Mouse (Mus musculus) ES-Bruce4 (cell line): Measurements from ENCODE around the gene Dnajb12. TPM values are rescaled to one million over a fixed set of nuclear protein-coding genes. Genes with fewer than 3 reads are reported as not detected.

Source experiments
- H3K27ac ChIP-seq: 2 replicates; pipeline ENCODE4 v1.5.1; 2012; ENCODE audit warnings: low read length, inconsistent platforms; ENCODE audit not compliant: insufficient read depth
- H3K27me3 ChIP-seq: 2 replicates; pipeline ENCODE4 v1.6.1; 2012; ENCODE audit warnings: mild to moderate bottlenecking, low read length, inconsistent platforms; ENCODE audit not compliant: control insufficient read depth, poor library complexity, insufficient read depth, severe bottlenecking
- H3K36me3 ChIP-seq: 2 replicates; pipeline ENCODE4 v1.6.1; 2012; ENCODE audit warnings: inconsistent platforms, mild to moderate bottlenecking, low read length, moderate library complexity; ENCODE audit not compliant: control insufficient read depth, poor library complexity, insufficient read depth, severe bottlenecking
- H3K4me1 ChIP-seq: one replicate; pipeline ENCODE4 v1.8.1; 2011; ENCODE audit warnings: low read length; ENCODE audit not compliant: control insufficient read depth, insufficient read depth
- H3K4me3 ChIP-seq: 2 replicates; pipeline ENCODE4 v1.5.1; 2011; ENCODE audit warnings: low read depth, mild to moderate bottlenecking, low read length
- H3K9ac ChIP-seq: 2 replicates; pipeline ENCODE4 v1.6.1; 2012; ENCODE audit warnings: low read depth, mild to moderate bottlenecking, inconsistent platforms; ENCODE audit not compliant: poor library complexity, severe bottlenecking
- H3K9me3 ChIP-seq: replicated peaks from 2 replicates; pipeline ENCODE4 v1.6.1; 2012; ENCODE audit warnings: mild to moderate bottlenecking, low read length, inconsistent platforms; ENCODE audit not compliant: control insufficient read depth, poor library complexity, insufficient read depth, severe bottlenecking
- CTCF ChIP-seq: IDR thresholded peaks from one replicate; pipeline ENCODE4 v1.8.1; 2011; ENCODE audit warnings: low read depth, low read length
- EP300 ChIP-seq: IDR thresholded peaks from 2 replicates; pipeline ENCODE4 v1.6.1; 2011; ENCODE audit warnings: low read depth, low read length; ENCODE audit not compliant: insufficient read depth
- POLR2A ChIP-seq: IDR thresholded peaks from one replicate; pipeline ENCODE4 v1.8.1; 2011; ENCODE audit warnings: low read length; ENCODE audit not compliant: insufficient read depth
- polyA plus RNA-seq: library from polyadenylated mRNA; stranded (reverse); fragments of >200 nt; gene quantifications from 2 replicates; pipeline ENCODE4 v1.2.4, GENCODE M21; 2011; ENCODE audit warnings: low read depth; ENCODE audit not compliant: missing spikeins, insufficient read depth, insufficient read length

Dnajb12 gene
- polyA plus RNA-seq, 1 experiment, result 29.3 TPM

DNA sequence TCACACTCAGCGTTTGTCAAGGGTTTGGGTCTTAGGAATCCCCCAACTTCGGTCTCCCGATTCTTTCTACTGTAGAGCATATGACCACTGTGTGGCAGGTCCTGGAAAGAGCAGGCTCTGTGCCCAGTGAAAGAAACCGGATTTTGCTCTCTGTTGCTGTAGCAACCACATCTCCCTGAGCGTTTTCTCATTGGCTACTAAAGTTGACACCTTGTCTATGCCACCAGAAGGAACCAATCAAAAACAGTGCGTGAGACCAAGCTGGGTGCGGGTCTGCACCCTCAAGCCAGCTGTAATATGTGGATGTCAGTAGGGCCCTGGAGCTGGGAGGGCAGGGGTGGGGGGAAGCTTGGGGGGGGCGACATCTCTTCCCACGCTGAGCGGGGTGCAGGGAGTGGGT is 51.6 kb downstream of the Dnajb12 start:
- Histone ChIP-seq H3K4me3 (no peak overlapping the region), H3K9me3 (no peaks in the 10 kb centered on the region), H3K36me3 (no peaks in the 10 kb centered on the region), H3K9ac (no peak overlapping the region), H3K27ac (no peak overlapping the region), H3K4me1 (peaks cover 5% of the 10 kb centered on the region), H3K27me3 (no peaks in the 10 kb centered on the region)
- TF ChIP-seq EP300 (no peak), POLR2A (no peak), CTCF (no peak)

DNA sequence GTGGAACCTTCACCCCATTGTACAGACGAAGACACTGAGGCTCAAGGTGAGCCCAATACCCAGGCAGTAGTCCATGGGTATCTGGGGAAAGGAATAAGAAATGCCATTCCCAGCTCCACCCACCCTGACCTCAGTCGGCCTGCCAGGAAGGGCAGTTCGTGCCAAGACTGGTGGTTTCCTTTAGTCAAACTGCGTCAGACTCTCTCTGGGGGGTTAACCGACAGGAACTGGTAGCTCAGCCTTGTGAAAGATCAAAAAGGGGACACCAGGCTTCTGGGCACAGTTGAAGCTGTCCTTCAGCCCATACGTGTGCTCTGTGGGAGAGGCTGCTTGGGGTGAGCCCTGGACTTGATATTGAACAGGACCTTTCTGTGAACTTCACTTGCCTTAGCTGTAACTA is 53.2 kb downstream of the Dnajb12 start:
- Histone ChIP-seq H3K4me1 (peaks cover 10% of the 10 kb centered on the region), H3K27ac (no peak overlapping the region), H3K9me3 (no peaks in the 10 kb centered on the region), H3K9ac (no peak overlapping the region), H3K27me3 (no peaks in the 10 kb centered on the region), H3K36me3 (no peaks in the 10 kb centered on the region), H3K4me3 (no peak overlapping the region)
- TF ChIP-seq CTCF, result no peak
- TF ChIP-seq POLR2A, result no peak
- TF ChIP-seq EP300, result no peak

DNA sequence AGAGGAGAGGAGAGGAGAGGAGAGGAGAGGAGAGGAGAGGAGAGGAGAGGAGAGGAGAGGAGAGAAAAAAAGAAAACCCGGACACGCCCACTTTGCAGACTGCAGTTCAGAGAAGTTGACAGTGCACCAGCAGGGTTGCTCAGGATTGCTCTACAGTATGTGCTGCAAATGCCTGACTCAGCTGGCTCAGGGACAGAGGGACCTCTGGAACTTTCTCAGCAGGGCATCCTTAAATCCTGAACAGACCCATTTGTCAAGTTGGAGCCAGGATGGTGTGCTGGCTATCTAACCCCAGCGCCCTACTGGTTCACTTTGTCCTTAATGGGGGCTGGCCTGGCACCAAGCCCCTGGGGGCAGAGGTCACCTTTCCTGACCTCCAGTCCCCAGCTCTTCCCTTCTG is 54.7 kb downstream of the Dnajb12 start:
- H3K4me3 ChIP-seq, result no peak overlapping the region
- no peaks in the 10 kb centered on the region for H3K27me3 ChIP-seq
- H3K4me1 ChIP-seq, result peaks cover 12% of the 10 kb centered on the region
- H3K36me3 ChIP-seq, result no peaks in the 10 kb centered on the region
- H3K27ac ChIP-seq, result no peak overlapping the region
- no peak overlapping the region for H3K9ac ChIP-seq
- TF ChIP-seq EP300 (no peak), POLR2A (no peak), CTCF (no peak)
- no peaks in the 10 kb centered on the region for H3K9me3 ChIP-seq

DNA sequence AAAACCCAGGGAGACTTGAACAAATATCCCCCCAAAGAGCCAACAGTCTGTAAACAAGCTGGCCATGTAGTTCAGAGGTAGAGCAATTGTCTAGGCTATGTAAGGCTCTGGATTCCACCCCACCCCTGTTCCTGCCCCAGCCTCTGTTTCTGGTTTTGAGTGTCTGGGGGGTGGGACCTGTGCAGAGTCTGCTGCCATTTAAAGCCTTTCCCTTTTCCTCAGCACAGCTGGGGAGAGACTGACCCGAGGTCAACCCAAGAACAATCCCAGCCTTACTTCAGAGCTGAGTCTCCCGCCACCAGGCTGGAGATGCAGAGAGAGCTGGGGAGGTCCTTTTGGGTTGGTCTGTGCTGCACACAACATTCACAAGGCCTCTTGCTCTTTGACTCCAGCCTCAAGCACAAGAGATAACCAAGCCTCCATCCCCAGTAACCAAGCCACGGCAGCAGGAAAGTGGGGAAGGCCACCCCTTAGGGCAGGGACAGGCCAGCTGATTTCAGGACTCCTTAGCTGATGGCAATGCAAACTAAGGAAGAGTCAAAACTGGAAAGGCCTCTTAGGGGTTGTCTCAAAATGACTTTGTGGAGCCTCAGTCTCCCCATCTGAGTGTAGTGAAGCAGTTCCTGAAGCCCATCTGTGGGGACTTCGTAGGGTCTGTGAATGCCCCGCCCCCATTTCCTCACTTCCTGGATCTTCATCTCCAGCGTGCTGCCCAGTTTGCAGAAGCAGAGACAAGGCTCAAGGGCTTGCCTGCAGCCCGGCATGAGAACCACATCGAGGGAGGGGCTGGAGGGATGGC is 56.9 kb downstream of the Dnajb12 start:
- H3K27ac ChIP-seq, result peak overlapping the region; percentile 73

DNA sequence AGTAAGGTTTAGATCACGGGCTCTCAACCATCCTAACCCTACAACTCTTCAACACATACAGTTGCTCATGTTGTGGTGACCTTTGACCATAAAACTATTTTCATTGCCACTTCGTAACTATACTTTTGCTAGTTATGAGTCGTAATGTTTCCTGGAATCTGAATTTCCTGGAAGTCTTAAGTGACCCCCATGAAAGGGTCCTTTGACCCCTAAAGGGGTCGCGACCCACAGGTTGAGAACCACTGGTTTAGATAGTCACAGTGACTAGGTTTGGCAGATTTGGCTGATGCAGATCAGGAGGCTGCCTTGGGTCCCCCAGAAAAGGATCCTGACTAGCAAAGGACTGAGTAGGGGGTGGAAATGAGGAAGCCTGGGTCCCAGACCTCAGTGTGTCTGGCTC is 59.3 kb downstream of the Dnajb12 start:
- Histone ChIP-seq H3K36me3 (no peaks in the 10 kb centered on the region), H3K4me3 (no peak overlapping the region), H3K4me1 (peaks cover 12% of the 10 kb centered on the region), H3K9me3 (no peaks in the 10 kb centered on the region), H3K27ac (no peak overlapping the region), H3K9ac (no peak overlapping the region), H3K27me3 (no peaks in the 10 kb centered on the region)
- TF ChIP-seq POLR2A (no peak), EP300 (no peak), CTCF (no peak)

More for the DNA sequence above, 56.9 kb downstream of the Dnajb12 start:
- TF ChIP-seq POLR2A (no peak), CTCF (no peak), EP300 (no peak)
- H3K36me3 ChIP-seq, result no peaks in the 10 kb centered on the region
- no peak overlapping the region for H3K4me3 ChIP-seq
- 0 out of 2 replicates have a peak overlapping the region, but pooled peaks have one; percentile 22 for H3K9ac ChIP-seq
- no peaks in the 10 kb centered on the region for H3K9me3 ChIP-seq
- peaks cover 13% of the 10 kb centered on the region for H3K4me1 ChIP-seq
- no peaks in the 10 kb centered on the region for H3K27me3 ChIP-seq

DNA sequence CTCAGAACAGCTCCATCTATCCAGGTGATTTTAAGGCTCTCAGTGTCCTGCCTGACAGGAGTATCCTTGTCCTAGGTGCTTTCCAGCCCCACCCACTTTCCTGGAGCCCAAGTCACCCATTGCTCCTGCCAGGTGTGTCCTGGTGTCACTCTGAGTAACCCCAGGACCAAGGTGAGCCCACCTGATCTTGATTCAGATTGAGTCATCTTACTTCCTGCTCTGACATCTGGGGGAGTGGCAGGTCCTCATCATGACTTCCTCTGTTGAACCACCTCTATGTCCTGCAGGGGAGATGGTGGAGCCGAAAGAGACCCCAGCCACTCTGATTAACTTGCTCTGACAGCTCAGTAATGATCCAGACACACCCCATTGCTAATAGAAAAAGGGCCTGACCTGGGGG is 59.7 kb downstream of the Dnajb12 start:
- no peak overlapping the region for H3K27ac ChIP-seq
- no peaks in the 10 kb centered on the region for H3K27me3 ChIP-seq
- H3K4me3 ChIP-seq, result no peak overlapping the region
- no peak for TF ChIP-seq CTCF
- TF ChIP-seq POLR2A, result no peak
- no peak for TF ChIP-seq EP300
- H3K9ac ChIP-seq, result no peak overlapping the region
- H3K4me1 ChIP-seq, result peaks cover 12% of the 10 kb centered on the region
- H3K9me3 ChIP-seq, result no peaks in the 10 kb centered on the region
- no peaks in the 10 kb centered on the region for H3K36me3 ChIP-seq
